8 mouse cellular contexts compared by ENCODE assay signal in genomic region chr8:90000899-90001640, GRCm38 (mm10).
A peak's percentile ranks its signal among the peaks of the same experiment; 100 is the strongest.
DNase-seq lines count a peak whose midpoint lies in the region; ATAC-seq and TF ChIP-seq lines count a peak whose summit lies in the region.

No protein-coding gene starts in this region.

- H3K36me3 ChIP-seq in lung, postnatal 0 days (ENCODE audit: insufficient read depth, low read length), result no peaks in the 10 kb centered on the region

- no peaks in the 10 kb centered on the region for H3K27me3 ChIP-seq in lung, postnatal 0 days (replicated peaks; ENCODE audit: insufficient read depth, low read length)

- H3K4me3 ChIP-seq in lung, postnatal 0 days (ENCODE audit: low read depth, low read length), result no peak overlapping the region

- H3K4me1 ChIP-seq in lung, postnatal 0 days (ENCODE audit: insufficient read depth, low read depth, low read length), result no peaks in the 10 kb centered on the region

- H3K9me3 ChIP-seq in lung, postnatal 0 days (ENCODE audit: low read length), result no peaks in the 10 kb centered on the region

- TF ChIP-seq CTCF in lung, postnatal 0 days (IDR thresholded peaks at IDR 0.05), result peak; percentile 95

- 37% methylated on average over 15 of the region's 15 CpGs for WGBS in large intestine, adult 2 months
- WGBS in lung, postnatal 0 days, result 40% methylated on average over 15 of the region's 15 CpGs

- no peak for ATAC-seq in lung, postnatal 0 days

- H3K27ac ChIP-seq in lung, postnatal 0 days (ENCODE audit: low read length), result no peak overlapping the region

- TF ChIP-seq EP300 in lung, postnatal 0 days (IDR thresholded peaks at IDR 0.05), result no peak

- H3K9ac ChIP-seq in lung, postnatal 0 days (replicated peaks; ENCODE audit: low read depth), result no peak overlapping the region

- peak; percentile 88 for DNase-seq in 3T3-L1 (ENCODE audit: low read depth, low spot score)
- DNase-seq in R1 (ENCODE audit: low read depth, low spot score), result peak; percentile 78
- peak; percentile 48 for DNase-seq in cerebellum, adult 9-11 months
- DNase-seq in gastrocnemius, adult 8-10 months (ENCODE audit: low spot score in 2 of 2), result peak; percentile 22
- peak; percentile 45 for DNase-seq in large intestine, adult 2 months (ENCODE audit: low read depth, low spot score)
- DNase-seq in lung, postnatal 0 days (ENCODE audit: low spot score), result peak; percentile 70
- DNase-seq in retina, postnatal 1 day, result peak; percentile 91
- DNase-seq in urinary bladder, postnatal 10 days (ENCODE audit: low spot score), result peak; percentile 28

- no peak overlapping the region for H3K4me2 ChIP-seq in lung, postnatal 0 days (replicated peaks; ENCODE audit: low read depth, low read length)

Comparison
In these comparisons a context has a peak if more than half of its experiments do, and no peak if none do; other contexts are left out.
1. DNase-seq: peak in every context shown above with its lines; median percentile 91 in retina, postnatal 1 day; 88 in 3T3-L1; 78 in R1; 70 in lung, postnatal 0 days; 48 in cerebellum, adult 9-11 months; 45 in large intestine, adult 2 months; 28 in urinary bladder, postnatal 10 days; 22 in gastrocnemius, adult 8-10 months.